Mouse (Mus musculus) heart, embryonic 15.5 days (tissue): ENCODE results near the gene Ssrp1. TPM values are rescaled to one million over a fixed set of nuclear protein-coding genes. Genes with fewer than 3 reads are reported as not detected.

Experiments
- ATAC-seq: fragments of 200-750 bp; cut with Nextera tagmentation; replicated peaks from 2 replicates; pipeline ENCODE4 v1.8.0; 2017; ENCODE audit warnings: low read depth, moderate TSS enrichment; ENCODE audit not compliant: insufficient number of reproducible peaks, insufficient read depth, low FRiP score
- H3K27ac ChIP-seq: fragments of 300-500 bp; sonication (generic); 2 replicates; pipeline ENCODE4 v1.5.1; 2015; ENCODE audit warnings: mild to moderate bottlenecking, inconsistent platforms
- H3K27me3 ChIP-seq: fragments of 300-500 bp; sonication (generic); 2 replicates; pipeline ENCODE4 v1.6.1; 2015; ENCODE audit warnings: inconsistent platforms
- H3K36me3 ChIP-seq: fragments of 300-500 bp; sonication (generic); 2 replicates; pipeline ENCODE4 v1.6.1; 2015; ENCODE audit warnings: mild to moderate bottlenecking, inconsistent platforms
- H3K4me1 ChIP-seq: fragments of 300-500 bp; sonication (generic); replicated peaks from 2 replicates; pipeline ENCODE4 v1.6.1; 2015; ENCODE audit warnings: inconsistent platforms
- H3K4me2 ChIP-seq: fragments of 300-500 bp; sonication (generic); 2 replicates; pipeline ENCODE4 v1.6.1; 2015; ENCODE audit warnings: inconsistent platforms, mild to moderate bottlenecking, moderate library complexity
- H3K4me3 ChIP-seq: fragments of 300-500 bp; sonication (generic); 2 replicates; pipeline ENCODE4 v1.5.1; 2015; ENCODE audit warnings: mild to moderate bottlenecking, inconsistent platforms
- H3K9ac ChIP-seq: fragments of 300-500 bp; sonication (generic); 2 replicates; pipeline ENCODE4 v1.6.1; 2015; ENCODE audit warnings: mild to moderate bottlenecking, inconsistent platforms
- H3K9me3 ChIP-seq: fragments of 300-500 bp; sonication (generic); replicated peaks from 2 replicates; pipeline ENCODE4 v1.6.1; 2016; ENCODE audit warnings: inconsistent platforms
- WGBS: fragments of 180-500 bp; shearing (Covaris S2); methylation state at CpG from one replicate; pipeline ENCODE4 v1.1.7; 2015; ENCODE audit warnings: mixed read lengths; 5-methylcytosine and 5-hydroxymethylcytosine counted together
- polyA plus RNA-seq: library from polyadenylated mRNA; unstranded; fragments of >200 nt; fragmentation: Nextera tagmentation; extraction: Ambion mirVana; gene quantifications from 2 replicates; pipeline ENCODE4 v1.2.1, GENCODE M21; 2015

The Ssrp1 gene
- polyA plus RNA-seq, 1 experiment from 2014 or later = 104 TPM

DNA sequence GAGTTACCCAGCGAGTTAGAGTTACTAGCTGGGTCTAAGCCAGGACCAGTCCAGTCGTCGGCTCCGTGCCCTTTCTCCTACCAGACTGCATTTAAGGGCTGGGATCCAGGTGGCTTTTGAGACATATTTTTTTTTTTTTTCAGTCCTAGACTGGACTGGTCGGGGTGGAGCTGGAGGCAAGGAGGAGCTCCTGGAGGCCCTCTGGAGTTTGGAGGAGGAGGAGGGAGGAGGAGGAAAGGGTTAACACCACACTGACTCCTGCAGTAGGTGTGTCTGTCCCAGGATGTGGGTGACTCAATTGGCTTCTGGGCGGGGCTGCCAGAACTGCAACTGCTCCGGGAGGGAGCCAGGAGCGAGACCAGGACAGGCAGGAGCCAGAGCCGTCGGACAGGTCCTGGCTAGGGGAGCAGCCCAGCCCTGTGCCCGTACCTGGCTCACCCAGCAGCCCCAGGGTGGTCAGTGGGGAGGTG is 23.6 kb downstream of the Ssrp1 start:
- H3K9me3 ChIP-seq = no peaks in the 10 kb centered on the region
- H3K9ac ChIP-seq = peak overlapping the region; percentile 51; the same call in 1 of the 2 replicates
- no peaks in the 10 kb centered on the region for H3K27me3 ChIP-seq
- H3K27ac ChIP-seq = peak overlapping the region; percentile 51; the same call in 1 of the 2 replicates
- peaks cover 42% of the 10 kb centered on the region for H3K36me3 ChIP-seq
- H3K4me2 ChIP-seq = peak overlapping the region; percentile 78
- peak overlapping the region; percentile 47 for H3K4me3 ChIP-seq
- ATAC-seq = peak; percentile 72
- WGBS = 3% methylated on average over 11 of the region's 11 CpGs
- H3K4me1 ChIP-seq = peaks cover 22% of the 10 kb centered on the region

GRCm38 (mm10) chr2:85061107-85061541 is 24.1 kb downstream of the Ssrp1 start:
- Histone ChIP-seq H3K27ac (no peak overlapping the region), H3K36me3 (peaks cover 42% of the 10 kb centered on the region), H3K9me3 (no peaks in the 10 kb centered on the region), H3K4me1 (peaks cover 17% of the 10 kb centered on the region), H3K27me3 (no peaks in the 10 kb centered on the region), H3K9ac (peak overlapping the region; percentile 51; the same call in 1 of the 2 replicates), H3K4me3 (peak overlapping the region; percentile 47), H3K4me2 (peak overlapping the region; percentile 78)
- WGBS = 22% methylated on average over 10 of the region's 10 CpGs
- no peak; the same call in 1 of the 2 replicates for ATAC-seq

- Histone ChIP-seq H3K9me3 (no peaks in the 10 kb centered on the region), H3K27me3 (no peaks in the 10 kb centered on the region), H3K4me2 (no peak overlapping the region), H3K9ac (no peak overlapping the region), H3K27ac (no peak overlapping the region), H3K4me1 (peaks cover 18% of the 10 kb centered on the region), H3K36me3 (0 out of 2 replicates have a peak, but pooled peaks cover 20% of the 10 kb centered on the region), H3K4me3 (no peak overlapping the region)
- 79% methylated on average over 12 of the region's 12 CpGs for WGBS
- ATAC-seq = no peak
These were observed 28.3 kb downstream of the Ssrp1 start for GRCm38 (mm10) chr2:85065141-85065875.

GRCm38 (mm10) chr2:85066937-85067336 is 29.9 kb downstream of the Ssrp1 start:
- Histone ChIP-seq H3K27ac (no peak overlapping the region), H3K4me3 (no peak overlapping the region), H3K4me2 (no peak overlapping the region), H3K4me1 (0 out of 2 replicates have a peak, but pooled peaks cover 6% of the 10 kb centered on the region), H3K9me3 (no peaks in the 10 kb centered on the region), H3K27me3 (no peaks in the 10 kb centered on the region), H3K9ac (no peak overlapping the region), H3K36me3 (peaks cover 26% of the 10 kb centered on the region)
- ATAC-seq = no peak
- WGBS = 87% methylated on average over 5 of the region's 5 CpGs

DNA sequence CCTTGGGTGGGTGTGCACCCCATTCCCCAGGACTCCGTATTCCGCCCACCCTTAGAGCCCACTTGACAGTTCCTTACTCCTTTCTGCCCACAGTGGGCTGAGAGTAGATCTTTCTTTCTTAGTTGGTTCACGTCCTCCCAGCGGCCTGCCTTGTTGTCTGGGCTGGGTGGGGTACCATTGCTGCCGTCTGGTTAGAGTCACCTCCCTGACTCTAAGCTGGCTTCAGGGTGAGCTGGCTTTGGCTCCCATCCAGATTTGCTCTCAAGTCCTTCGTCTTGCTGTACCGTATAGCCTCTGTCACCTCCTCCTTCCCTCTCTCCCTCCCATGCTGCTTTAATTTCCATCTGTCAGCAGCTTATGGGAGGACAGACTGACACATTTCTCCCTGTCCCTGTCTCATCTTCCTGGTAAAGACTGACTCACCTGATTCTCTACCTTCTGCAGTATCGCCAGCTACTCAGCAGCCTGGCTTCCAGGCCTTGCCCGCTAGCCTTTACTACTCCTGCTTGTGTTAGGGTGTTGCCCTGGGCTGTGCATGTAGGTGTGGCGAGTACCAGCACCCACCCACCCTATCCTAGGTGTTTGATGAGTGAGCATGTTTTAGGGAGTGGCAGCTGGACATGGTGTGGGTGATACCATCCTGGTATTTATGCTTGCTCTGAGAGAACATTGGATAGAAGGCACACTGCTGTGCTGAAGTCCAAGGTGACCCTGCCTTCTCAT is 31.0 kb downstream of the Ssrp1 start:
- H3K36me3 ChIP-seq = peaks cover 23% of the 10 kb centered on the region
- no peaks in the 10 kb centered on the region for H3K9me3 ChIP-seq
- H3K4me2 ChIP-seq = no peak overlapping the region
- 54% methylated on average over 10 of the region's 10 CpGs for WGBS
- H3K27me3 ChIP-seq = no peaks in the 10 kb centered on the region
- H3K27ac ChIP-seq = no peak overlapping the region
- H3K4me1 ChIP-seq = 0 out of 2 replicates have a peak, but pooled peaks cover 6% of the 10 kb centered on the region
- H3K4me3 ChIP-seq = no peak overlapping the region
- H3K9ac ChIP-seq = no peak overlapping the region
- no peak; the same call in 1 of the 2 replicates for ATAC-seq

DNA sequence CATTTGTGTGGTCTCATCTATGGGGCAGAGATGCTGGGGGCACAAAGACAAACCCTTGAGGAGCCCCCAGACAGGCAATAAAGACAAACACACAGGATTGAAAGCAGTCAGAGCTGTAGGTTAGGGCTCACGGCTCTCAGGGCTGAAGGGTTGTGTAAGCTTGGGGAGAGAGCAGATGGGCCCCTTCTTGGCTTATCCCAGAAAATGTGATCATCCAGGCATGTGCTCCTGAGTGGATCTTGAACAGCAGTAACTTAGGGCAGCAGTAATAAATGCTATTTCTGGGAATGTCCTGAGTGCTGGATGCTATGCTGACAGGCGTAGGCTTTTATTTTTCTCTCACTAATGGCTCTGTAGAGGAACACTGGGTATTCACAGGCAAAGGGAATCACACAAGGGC is 31.6 kb downstream of the Ssrp1 start:
- Histone ChIP-seq H3K27ac (no peak overlapping the region), H3K4me3 (no peak overlapping the region), H3K36me3 (peaks cover 19% of the 10 kb centered on the region), H3K27me3 (no peaks in the 10 kb centered on the region), H3K4me2 (no peak overlapping the region), H3K9ac (no peak overlapping the region), H3K9me3 (no peaks in the 10 kb centered on the region), H3K4me1 (0 out of 2 replicates have a peak, but pooled peaks cover 6% of the 10 kb centered on the region)
- WGBS = 71% methylated on average over 2 of the region's 2 CpGs
- ATAC-seq = no peak

GRCm38 (mm10) chr2:85070086-85070485 is 33.1 kb downstream of the Ssrp1 start:
- peaks cover 15% of the 10 kb centered on the region for H3K36me3 ChIP-seq

DNA sequence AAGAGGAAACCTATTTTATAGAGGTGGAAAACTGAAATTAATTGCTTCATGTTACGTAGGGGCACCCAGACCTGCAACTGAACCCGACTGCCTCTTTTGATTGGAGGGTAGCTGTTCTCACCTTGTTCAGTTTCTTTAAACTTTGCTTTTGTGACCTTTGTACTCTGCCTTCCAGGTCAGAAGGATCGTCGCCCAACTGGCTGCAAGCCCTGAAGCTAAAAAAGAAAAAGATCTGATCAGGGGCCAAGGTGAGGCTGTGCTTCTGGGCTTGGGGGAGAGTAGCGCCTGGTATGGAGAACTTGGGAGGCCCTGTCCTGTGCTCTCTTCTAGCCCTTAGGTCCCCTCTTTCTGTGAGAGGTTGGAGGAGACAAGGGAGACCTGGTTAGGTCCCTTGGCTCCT is 34.9 kb downstream of the Ssrp1 start:
- Histone ChIP-seq H3K27ac (no peak overlapping the region), H3K9me3 (no peaks in the 10 kb centered on the region), H3K36me3 (peaks cover 15% of the 10 kb centered on the region), H3K4me2 (no peak overlapping the region), H3K4me3 (no peak overlapping the region), H3K9ac (no peak overlapping the region), H3K27me3 (no peaks in the 10 kb centered on the region), H3K4me1 (0 out of 2 replicates have a peak, but pooled peaks cover 6% of the 10 kb centered on the region)
- no peak for ATAC-seq
- 85% methylated on average over 5 of the region's 5 CpGs for WGBS

More at GRCm38 (mm10) chr2:85070086-85070485, 33.1 kb downstream of the Ssrp1 start:
- Histone ChIP-seq H3K27ac (no peak overlapping the region), H3K9me3 (no peaks in the 10 kb centered on the region), H3K9ac (no peak overlapping the region), H3K4me1 (0 out of 2 replicates have a peak, but pooled peaks cover 6% of the 10 kb centered on the region), H3K4me3 (no peak overlapping the region), H3K27me3 (no peaks in the 10 kb centered on the region), H3K4me2 (no peak overlapping the region)
- no peak for ATAC-seq
- 80% methylated on average over 15 of the region's 15 CpGs for WGBS

DNA sequence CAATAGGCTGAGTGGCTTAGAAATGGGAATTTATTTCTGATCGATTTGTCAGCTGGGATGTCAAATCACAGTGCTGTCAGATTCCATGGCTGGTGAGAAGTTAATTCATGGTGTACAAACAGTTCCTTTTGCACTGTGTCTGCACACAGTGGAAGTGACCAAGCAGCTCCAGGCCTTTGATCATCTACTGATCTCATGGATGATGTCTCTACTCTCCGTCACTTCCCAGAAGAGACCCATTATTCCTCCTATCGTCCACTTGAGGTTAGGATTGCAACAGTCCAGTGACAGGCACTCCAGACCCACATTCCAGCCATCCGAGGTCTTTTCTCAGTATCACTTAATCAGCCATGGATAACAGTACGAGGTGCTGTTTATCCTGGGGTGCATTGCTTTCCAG is 36.7 kb downstream of the Ssrp1 start:
- H3K4me3 ChIP-seq = no peak overlapping the region
- no peaks in the 10 kb centered on the region for H3K9me3 ChIP-seq
- H3K27ac ChIP-seq = no peak overlapping the region
- WGBS = 65% methylated on average over 5 of the region's 5 CpGs
- H3K4me2 ChIP-seq = no peak overlapping the region
- H3K4me1 ChIP-seq = no peaks in the 10 kb centered on the region
- H3K9ac ChIP-seq = no peak overlapping the region
- H3K36me3 ChIP-seq = peaks cover 15% of the 10 kb centered on the region
- no peak for ATAC-seq
- no peaks in the 10 kb centered on the region for H3K27me3 ChIP-seq

GRCm38 (mm10) chr2:85088716-85089646 is 51.9 kb downstream of the Ssrp1 start:
- Histone ChIP-seq H3K36me3 (no peaks in the 10 kb centered on the region), H3K9ac (no peak overlapping the region), H3K4me3 (no peak overlapping the region), H3K27ac (peak overlapping the region; percentile 1; the same call in 1 of the 2 replicates), H3K4me2 (no peak overlapping the region), H3K4me1 (peaks cover 5% of the 10 kb centered on the region), H3K9me3 (no peaks in the 10 kb centered on the region), H3K27me3 (no peaks in the 10 kb centered on the region)
- WGBS = 44% methylated on average over 11 of the region's 11 CpGs
- ATAC-seq = peak; percentile 62
